Mouse (Mus musculus): Measurements from ENCODE around the gene Tinf2. TPM values are rescaled to one million over a fixed set of nuclear protein-coding genes. Genes with fewer than 3 reads are reported as not detected.

Tinf2 gene
- polyA plus RNA-seq, 1 experiment: 18.0 TPM

DNA sequence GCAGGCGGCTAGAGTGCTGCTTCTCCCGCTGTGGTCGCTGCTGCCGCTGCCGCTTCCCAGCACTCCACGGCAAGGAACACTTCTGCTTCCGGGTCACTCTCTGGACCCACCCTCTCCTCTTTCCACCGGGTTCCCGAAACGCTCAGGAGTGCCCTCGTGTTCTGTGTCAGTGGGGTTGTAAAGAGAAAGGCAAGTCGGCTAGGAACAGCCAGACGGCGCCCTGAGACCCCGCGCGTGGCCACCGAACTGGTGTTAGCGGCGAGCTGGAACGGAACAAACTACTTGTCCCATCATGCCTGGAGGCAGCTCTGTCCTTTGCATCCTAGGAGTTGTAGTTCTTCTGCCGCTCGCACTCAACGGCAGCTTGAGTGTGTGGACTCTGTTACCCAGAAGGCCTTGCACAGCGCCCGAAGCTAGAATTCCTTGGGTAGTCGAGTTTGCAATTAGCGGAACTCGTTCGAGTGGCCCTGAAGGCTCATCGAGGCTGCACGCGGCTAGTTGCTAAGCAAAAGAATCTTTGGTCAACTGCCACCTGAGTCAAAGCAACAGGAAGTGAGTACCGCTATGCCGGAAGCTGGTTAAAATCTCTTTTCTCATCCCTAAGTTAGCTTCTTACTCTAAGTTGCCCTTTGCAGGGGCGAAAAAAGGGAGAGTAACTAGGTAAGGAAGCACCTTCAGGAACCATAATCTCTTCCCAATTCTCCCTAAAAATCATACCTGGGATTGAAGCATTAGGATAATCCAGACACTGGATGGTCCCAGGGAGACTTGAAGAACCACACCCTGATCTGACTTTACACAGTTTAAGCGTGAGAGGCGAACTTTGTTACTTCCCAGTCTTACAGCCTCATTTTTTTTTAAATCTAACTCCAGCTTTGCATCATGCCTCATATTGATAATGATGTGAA is 9.5 kb downstream of the Tinf2 start, which contains the start of the genes Gmpr2 and Nedd8:
Gene Gmpr2 (plus strand): TSS at position 109 of the 908 bp plus-strand sequence.
Gene Nedd8 (minus strand): TSS at position 292 of the 908 bp plus-strand sequence.
- Histone ChIP-seq H3K27ac (ENCODE audit: insufficient read depth, low read depth, low read length) (peak within 1 kb of the TSS; percentile 92), H3K4me3 (ENCODE audit: insufficient read depth, low read length) (peak within 1 kb of the TSS; percentile 91), H3K4me1 (ENCODE audit: control insufficient read depth, insufficient read depth, low read length) (peaks cover 15% of the 10 kb centered on the region)
- TF ChIP-seq CTCF (IDR thresholded peaks at IDR 0.05; ENCODE audit: low read depth, low read length): no peak
- TF ChIP-seq POLR2A (IDR thresholded peaks at IDR 0.05; ENCODE audit: borderline replicate concordance, low read depth, low read length): no peak

DNA sequence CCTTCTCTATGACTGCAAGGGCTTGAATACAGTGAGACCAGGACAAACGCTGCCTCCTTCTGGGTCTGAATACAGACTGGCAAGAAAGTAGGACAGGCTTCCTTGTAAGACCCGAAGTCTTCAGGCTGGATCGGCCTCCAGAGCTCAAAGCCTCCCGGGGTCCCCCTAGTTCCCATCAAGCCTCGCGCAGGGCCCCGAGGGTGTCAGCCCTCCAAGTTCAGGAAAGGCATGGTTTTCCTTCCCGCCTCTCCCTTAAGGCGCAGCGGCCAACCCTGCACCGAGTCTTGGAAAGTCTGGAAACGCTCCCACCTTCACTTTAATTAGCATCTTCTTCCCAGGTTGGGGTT is 10.2 kb downstream of the Tinf2 start:
- TF ChIP-seq CTCF (IDR thresholded peaks at IDR 0.05; ENCODE audit: low read depth, low read length): no peak
- TF ChIP-seq POLR2A (IDR thresholded peaks at IDR 0.05; ENCODE audit: borderline replicate concordance, low read depth, low read length): no peak
- peak overlapping the region; percentile 92 for H3K27ac ChIP-seq (ENCODE audit: insufficient read depth, low read depth, low read length)
- H3K4me3 ChIP-seq (ENCODE audit: insufficient read depth, low read length): peak overlapping the region; percentile 91
- peaks cover 9% of the 10 kb centered on the region for H3K4me1 ChIP-seq (ENCODE audit: control insufficient read depth, insufficient read depth, low read length)

DNA sequence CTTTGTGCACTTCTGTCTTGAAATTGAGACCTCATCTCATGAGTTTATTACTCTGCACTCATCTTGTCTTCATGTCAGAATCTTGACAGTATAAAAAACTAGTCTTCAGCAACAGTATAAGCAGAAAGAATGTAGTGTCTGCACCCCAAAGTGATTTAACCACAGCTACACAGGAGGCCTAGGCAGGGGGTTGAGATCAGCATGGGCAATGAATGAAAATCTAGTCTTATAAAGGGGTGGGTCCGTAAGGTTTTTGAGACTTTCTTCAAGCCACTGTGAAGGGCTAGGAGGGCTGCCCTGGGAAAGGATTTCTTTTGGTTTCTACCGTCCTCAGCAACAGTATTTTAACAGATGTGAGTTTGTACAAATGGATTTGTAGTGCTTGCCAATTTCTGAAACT is 21.0 kb downstream of the Tinf2 start:
- H3K27ac ChIP-seq (ENCODE audit: insufficient read depth, low read depth, low read length): peak overlapping the region; percentile 51; the same call in 1 of the 2 replicates
- H3K4me1 ChIP-seq (ENCODE audit: control insufficient read depth, insufficient read depth, low read length): peaks cover 13% of the 10 kb centered on the region
- peak overlapping the region; percentile 81 for H3K4me3 ChIP-seq (ENCODE audit: insufficient read depth, low read length)
- TF ChIP-seq CTCF (IDR thresholded peaks at IDR 0.05; ENCODE audit: low read depth, low read length): no peak
- no peak for TF ChIP-seq POLR2A (IDR thresholded peaks at IDR 0.05; ENCODE audit: borderline replicate concordance, low read depth, low read length)

DNA sequence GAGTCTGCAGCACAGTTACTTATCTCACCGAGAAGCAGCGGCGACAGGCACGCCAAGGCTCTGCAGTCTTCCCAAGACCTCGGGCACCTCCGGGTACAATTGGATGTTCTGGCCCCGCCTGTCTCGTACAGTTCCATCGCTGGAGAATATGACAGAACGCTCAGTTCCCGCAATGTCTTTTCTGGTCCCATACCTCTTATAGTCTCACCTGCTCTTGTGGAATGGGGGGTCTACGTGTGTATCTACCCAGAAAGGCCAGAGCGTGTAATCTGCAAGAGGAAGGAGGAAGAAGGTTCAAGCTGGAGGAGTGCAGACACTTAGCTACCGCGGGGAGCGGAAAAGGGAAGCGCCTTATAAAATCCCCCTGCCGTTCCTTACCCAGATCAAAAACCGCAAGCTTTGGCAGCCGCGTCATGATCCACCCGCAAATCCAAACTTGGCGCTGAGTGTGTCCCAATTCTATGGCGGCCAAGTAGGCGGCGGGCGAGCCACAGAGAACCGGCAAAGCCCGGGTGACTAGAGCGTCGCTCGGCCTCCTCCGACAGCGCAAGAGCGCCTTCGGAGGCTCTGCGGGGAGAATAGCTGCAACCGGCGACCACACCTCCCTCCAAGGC is 21.6 kb downstream of the Tinf2 start, which contains the start of gene Mdp1:
Gene Mdp1 (minus strand): TSS at position 549 of the 614 bp plus-strand sequence.
- H3K27ac ChIP-seq (ENCODE audit: insufficient read depth, low read depth, low read length): peak within 1 kb of the TSS; percentile 51
- TF ChIP-seq CTCF (IDR thresholded peaks at IDR 0.05; ENCODE audit: low read depth, low read length) (no peak), POLR2A (IDR thresholded peaks at IDR 0.05; ENCODE audit: borderline replicate concordance, low read depth, low read length) (no peak)
- H3K4me3 ChIP-seq (ENCODE audit: insufficient read depth, low read length): peak within 1 kb of the TSS; percentile 81
- H3K4me1 ChIP-seq (ENCODE audit: control insufficient read depth, insufficient read depth, low read length): peaks cover 13% of the 10 kb centered on the region

DNA sequence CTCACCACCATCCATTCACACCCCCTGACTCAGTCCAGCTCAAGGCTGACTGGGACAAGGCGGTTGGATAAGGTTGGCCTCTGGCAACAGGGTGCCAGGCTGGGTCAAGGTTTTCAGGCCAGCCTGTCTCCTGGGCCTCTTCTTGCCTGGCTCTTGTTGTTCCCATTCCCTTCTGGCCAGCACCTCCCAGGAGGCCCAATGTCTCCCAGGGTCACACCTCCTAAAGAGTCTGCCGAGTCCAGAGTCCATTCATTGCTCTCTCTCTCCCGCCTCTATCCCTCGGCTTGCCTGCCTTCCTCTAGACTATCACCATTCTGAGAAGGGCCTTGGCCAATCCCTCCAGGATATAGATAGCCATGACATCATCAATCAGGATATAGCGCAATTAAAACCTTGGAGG is 23.6 kb downstream of the Tinf2 start:
- H3K27ac ChIP-seq (ENCODE audit: insufficient read depth, low read depth, low read length): no peak overlapping the region
- no peak for TF ChIP-seq CTCF (IDR thresholded peaks at IDR 0.05; ENCODE audit: low read depth, low read length)
- peaks cover 13% of the 10 kb centered on the region for H3K4me1 ChIP-seq (ENCODE audit: control insufficient read depth, insufficient read depth, low read length)
- H3K4me3 ChIP-seq (ENCODE audit: insufficient read depth, low read length): no peak overlapping the region

DNA sequence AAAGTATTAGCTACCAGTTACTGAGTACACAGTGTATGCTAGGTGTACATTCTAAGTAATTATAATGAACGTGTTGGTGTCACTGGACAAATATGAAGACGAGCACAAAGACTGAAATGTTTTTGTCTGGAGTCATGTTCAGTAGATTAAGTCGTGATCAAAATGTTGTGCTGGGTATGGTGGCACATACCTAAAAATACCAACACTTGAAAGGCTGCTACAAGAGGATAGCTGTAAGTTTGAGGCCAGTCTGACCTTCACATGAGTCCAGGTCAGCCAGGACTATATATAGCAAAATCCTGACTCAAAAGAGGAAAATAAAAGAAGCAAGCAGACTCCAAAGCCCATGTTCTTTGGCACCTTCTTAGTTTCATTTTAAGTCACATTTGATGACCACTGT is 24.7 kb downstream of the Tinf2 start:
- no peak overlapping the region for H3K4me3 ChIP-seq (ENCODE audit: insufficient read depth, low read length)
- H3K27ac ChIP-seq (ENCODE audit: insufficient read depth, low read depth, low read length): no peak overlapping the region
- no peak for TF ChIP-seq POLR2A (IDR thresholded peaks at IDR 0.05; ENCODE audit: borderline replicate concordance, low read depth, low read length)
- TF ChIP-seq CTCF (IDR thresholded peaks at IDR 0.05; ENCODE audit: low read depth, low read length): no peak
- peaks cover 13% of the 10 kb centered on the region for H3K4me1 ChIP-seq (ENCODE audit: control insufficient read depth, insufficient read depth, low read length)

DNA sequence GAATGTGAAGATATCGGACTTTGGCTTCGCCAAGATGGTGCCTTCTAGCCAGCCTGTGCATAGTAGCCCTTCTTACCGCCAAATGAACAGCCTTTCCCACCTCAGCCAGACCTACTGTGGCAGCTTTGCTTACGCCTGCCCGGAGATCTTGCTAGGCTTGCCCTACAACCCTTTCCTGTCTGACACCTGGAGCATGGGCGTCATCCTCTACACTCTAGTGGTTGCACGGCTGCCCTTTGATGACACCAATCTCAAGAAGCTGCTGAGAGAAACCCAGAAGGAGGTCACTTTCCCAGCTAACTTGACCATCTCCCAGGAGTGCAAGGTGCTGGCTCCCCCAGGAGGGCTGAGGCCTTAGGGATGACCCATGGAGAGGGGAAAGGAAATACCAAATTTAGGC is 30.1 kb downstream of the Tinf2 start:
- Histone ChIP-seq H3K27ac (ENCODE audit: insufficient read depth, low read depth, low read length) (no peak overlapping the region), H3K4me1 (ENCODE audit: control insufficient read depth, insufficient read depth, low read length) (peaks cover 16% of the 10 kb centered on the region), H3K4me3 (ENCODE audit: insufficient read depth, low read length) (no peak overlapping the region)
- no peak for TF ChIP-seq CTCF (IDR thresholded peaks at IDR 0.05; ENCODE audit: low read depth, low read length)
- no peak for TF ChIP-seq POLR2A (IDR thresholded peaks at IDR 0.05; ENCODE audit: borderline replicate concordance, low read depth, low read length)

DNA sequence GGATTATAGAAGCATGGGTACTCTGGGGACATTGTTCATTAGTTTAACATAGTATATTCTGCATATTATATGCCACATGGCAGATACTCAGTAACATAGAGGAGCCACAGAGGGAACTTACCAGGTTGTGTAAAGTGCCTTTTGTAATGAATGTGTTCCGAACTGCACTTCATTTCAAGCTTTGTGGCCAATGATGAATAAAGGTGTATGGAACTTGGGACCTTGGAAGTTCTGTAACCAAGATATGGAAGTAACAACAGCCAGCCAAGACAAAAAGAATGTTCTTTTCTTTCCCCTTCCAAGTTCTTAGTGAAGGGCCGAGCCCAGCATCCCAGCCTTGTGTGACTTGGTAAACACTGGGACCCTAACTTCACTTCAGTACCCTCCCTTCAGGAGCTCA is 31.7 kb downstream of the Tinf2 start, which contains the start of gene Tssk4:
Gene Tssk4 (plus strand): TSS at position 301 of the 400 bp plus-strand sequence.
- Histone ChIP-seq H3K4me1 (ENCODE audit: control insufficient read depth, insufficient read depth, low read length) (peaks cover 25% of the 10 kb centered on the region), H3K27ac (ENCODE audit: insufficient read depth, low read depth, low read length) (no peak within 1 kb of the TSS), H3K4me3 (ENCODE audit: insufficient read depth, low read length) (no peak within 1 kb of the TSS)
- TF ChIP-seq CTCF (IDR thresholded peaks at IDR 0.05; ENCODE audit: low read depth, low read length): no peak
- no peak for TF ChIP-seq POLR2A (IDR thresholded peaks at IDR 0.05; ENCODE audit: borderline replicate concordance, low read depth, low read length)

DNA sequence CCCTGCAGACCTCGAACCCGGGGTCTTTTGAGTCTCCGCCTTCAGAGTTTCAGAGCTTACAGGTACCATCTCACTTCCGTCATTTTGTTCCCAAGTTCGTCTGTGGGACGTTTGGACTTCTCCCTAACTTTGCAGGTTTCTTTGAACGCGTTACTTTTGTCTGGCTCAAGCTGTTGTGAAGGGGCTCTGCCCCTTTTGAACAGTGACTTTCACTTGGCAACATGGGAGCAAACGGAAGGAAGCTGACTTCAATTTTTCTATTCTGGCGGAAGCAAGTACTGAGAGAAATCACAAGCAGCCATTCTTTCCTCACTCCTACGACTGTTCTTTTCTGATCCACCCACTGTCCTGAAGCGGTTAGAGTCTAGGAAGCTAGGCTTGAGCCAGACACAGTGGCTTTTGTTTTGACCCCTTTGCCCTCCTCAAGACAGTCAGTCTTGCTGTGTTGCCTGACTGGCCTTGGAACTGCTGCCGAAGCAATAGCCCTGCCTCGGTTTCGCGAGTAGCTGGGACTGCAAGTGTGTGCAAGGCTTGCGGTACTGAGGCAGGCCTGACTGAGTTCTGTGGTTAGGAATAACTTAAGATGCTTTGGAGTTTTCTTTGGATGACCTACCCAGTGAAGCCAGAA is 37.2 kb downstream of the Tinf2 start:
- TF ChIP-seq POLR2A (IDR thresholded peaks at IDR 0.05; ENCODE audit: borderline replicate concordance, low read depth, low read length): no peak
- TF ChIP-seq CTCF (IDR thresholded peaks at IDR 0.05; ENCODE audit: low read depth, low read length): no peak
- Histone ChIP-seq H3K27ac (ENCODE audit: insufficient read depth, low read depth, low read length) (peak overlapping the region; percentile 76), H3K4me3 (ENCODE audit: insufficient read depth, low read length) (peak overlapping the region; percentile 83), H3K4me1 (ENCODE audit: control insufficient read depth, insufficient read depth, low read length) (peaks cover 29% of the 10 kb centered on the region)
